Mouse (Mus musculus) central nervous system, embryonic 11.5 days (tissue): ENCODE results near the gene Fbxw20. TPM values are rescaled to one million over a fixed set of nuclear protein-coding genes. Genes with fewer than 3 reads are reported as not detected.

Experiments used
- polyA plus RNA-seq: library from polyadenylated mRNA; depleted of rRNA; stranded (reverse); fragments of >200 nt; gene quantifications from 2 replicates; pipeline ENCODE4 v1.2.3, GENCODE M21; 2012; rRNA removed

Gene Fbxw20
- not detected in 2 replicates for polyA plus RNA-seq

GRCm38 (mm10) chr9:109234654-109235053 lies at the start of gene Fbxw20:
Gene Fbxw20 (minus strand): TSS chr9:109234754.

GRCm38 (mm10) chr9:109195875-109196274 lies 38.7 kb downstream of the Fbxw20 start, which contains the start of gene Fbxw13:
Gene Fbxw13 (minus strand): TSS chr9:109195975.

Other genes with a start within 250 kb of the Fbxw20 start
- 0.34 and 0.67 TPM in 2 replicates for gene Ucn2, start 248.7 kb downstream of the Fbxw20 start, polyA plus RNA-seq
- 10.4 and 12.5 TPM in 2 replicates for gene Pfkfb4, start 243.0 kb downstream of the Fbxw20 start, polyA plus RNA-seq
- gene Shisa5, start 196.2 kb downstream of the Fbxw20 start, polyA plus RNA-seq: 18.3 and 47.5 TPM in 2 replicates
- gene Trex1, start 175.0 kb downstream of the Fbxw20 start, polyA plus RNA-seq: 11.2 and 27.6 TPM in 2 replicates
- gene Atrip, start 160.6 kb downstream of the Fbxw20 start, polyA plus RNA-seq: 36.0 and 41.0 TPM in 2 replicates
- gene Ccdc51, start 152.3 kb downstream of the Fbxw20 start, polyA plus RNA-seq: 9.6 and 15.0 TPM in 2 replicates
- 235 and 241 TPM in 2 replicates for gene Tma7, start 152.2 kb downstream of the Fbxw20 start, polyA plus RNA-seq
- gene Plxnb1, start 139.4 kb downstream of the Fbxw20 start, polyA plus RNA-seq: 61.2 and 70.5 TPM in 2 replicates
- not detected in 2 replicates for gene Fbxw21, start 72.7 kb downstream of the Fbxw20 start, polyA plus RNA-seq
- not detected in 2 replicates for gene Fbxw13, start 38.8 kb downstream of the Fbxw20 start, polyA plus RNA-seq
- gene Fbxw14, start 52.9 kb upstream of the Fbxw20 start, polyA plus RNA-seq: not detected in 2 replicates
- gene Fbxw28, start 104.9 kb upstream of the Fbxw20 start, polyA plus RNA-seq: not detected in 2 replicates
- gene Fbxw22, start 169.5 kb upstream of the Fbxw20 start, polyA plus RNA-seq: not detected in 2 replicates
- not detected in 2 replicates for gene Fbxw16, start 214.4 kb upstream of the Fbxw20 start, polyA plus RNA-seq